Mouse (Mus musculus) layer of hippocampus, postnatal 25 days (tissue): ENCODE data around the gene Matk. TPM values are rescaled to one million over a fixed set of nuclear protein-coding genes. Genes with fewer than 3 reads are reported as not detected.

Experiments used
- DNase-seq, 2 experiments: peaks; one replicate each; pipeline ENCODE4 v3.0.0; 2022; ENCODE audit warnings: mixed read lengths in 2 of 2, low spot score in 1 of 2; ENCODE audit errors: extremely low spot score in 1 of 2
- total RNA-seq, 2 experiments: library from RNA; stranded (reverse); gene quantifications; 2 replicates each; pipeline ENCODE4 v1.2.3; 2021

Gene Matk
- total RNA-seq, 2 experiments from 2014 or later = 222 to 244 TPM

- no peak for DNase-seq
Measured at GRCm38 (mm10) chr10:81284719-81285118, 32.0 kb downstream of the Matk start.

- DNase-seq = peak; percentile 79 to 94
Measured at GRCm38 (mm10) chr10:81285694-81286450, 33.1 kb downstream of the Matk start.

GRCm38 (mm10) chr10:81286586-81286985, 33.9 kb downstream of the Matk start:
- no peak for DNase-seq

GRCm38 (mm10) chr10:81287513-81288157, 34.9 kb downstream of the Matk start:
- peak in 1 of 2 experiments; percentile 60 for DNase-seq

GRCm38 (mm10) chr10:81288601-81289000, 35.9 kb downstream of the Matk start:
- DNase-seq = peak in 1 of 2 experiments; percentile 68

GRCm38 (mm10) chr10:81289278-81289677, 36.5 kb downstream of the Matk start:
- DNase-seq = peak in 1 of 2 experiments; percentile 62

GRCm38 (mm10) chr10:81289811-81290210, 37.1 kb downstream of the Matk start:
- no peak for DNase-seq

GRCm38 (mm10) chr10:81290698-81291460, 38.1 kb downstream of the Matk start:
- no peak for DNase-seq

GRCm38 (mm10) chr10:81291511-81292104, 38.9 kb downstream of the Matk start, which contains the start of gene Tjp3:
TSS of gene Tjp3 (minus strand) at chr10:81291581.
- no peak for DNase-seq

- peak; percentile 97 to 98 for DNase-seq
Measured at GRCm38 (mm10) chr10:81292554-81293333, 40.0 kb downstream of the Matk start, which contains the start of gene Pip5k1c. TSS of gene Pip5k1c (plus strand) at chr10:81292963.

- no peak for DNase-seq
Measured at GRCm38 (mm10) chr10:81293334-81294030, 40.7 kb downstream of the Matk start.

GRCm38 (mm10) chr10:81294442-81294841, 41.7 kb downstream of the Matk start:
- no peak for DNase-seq

- DNase-seq = no peak
Measured at GRCm38 (mm10) chr10:81295185-81295584, 42.5 kb downstream of the Matk start.

GRCm38 (mm10) chr10:81297246-81297645, 44.5 kb downstream of the Matk start:
- DNase-seq = no peak

- no peak for DNase-seq
Measured at GRCm38 (mm10) chr10:81297845-81298244, 45.1 kb downstream of the Matk start.

- DNase-seq = no peak
Measured at GRCm38 (mm10) chr10:81298369-81299100, 45.8 kb downstream of the Matk start.

GRCm38 (mm10) chr10:81299585-81300351, 47.0 kb downstream of the Matk start:
- DNase-seq = no peak
